Mouse (Mus musculus) c-Kit-positive CD71-positive TER-119-negative erythroid progenitor cells, embryonic 14.5 days (primary cell): ENCODE results near the gene Ros1.
A peak's percentile ranks its signal among the peaks of the same experiment; 100 is the strongest.

ENCODE experiments used
- DNase-seq: peaks from one replicate; pipeline ENCODE4 v3.0.0-alpha.2; 2013; ENCODE audit warnings: low read depth

Gene Ros1

GRCm38 (mm10) chr10:52159704-52160103 lies 35.3 kb downstream of the Ros1 start:
- no peak for DNase-seq

DNA sequence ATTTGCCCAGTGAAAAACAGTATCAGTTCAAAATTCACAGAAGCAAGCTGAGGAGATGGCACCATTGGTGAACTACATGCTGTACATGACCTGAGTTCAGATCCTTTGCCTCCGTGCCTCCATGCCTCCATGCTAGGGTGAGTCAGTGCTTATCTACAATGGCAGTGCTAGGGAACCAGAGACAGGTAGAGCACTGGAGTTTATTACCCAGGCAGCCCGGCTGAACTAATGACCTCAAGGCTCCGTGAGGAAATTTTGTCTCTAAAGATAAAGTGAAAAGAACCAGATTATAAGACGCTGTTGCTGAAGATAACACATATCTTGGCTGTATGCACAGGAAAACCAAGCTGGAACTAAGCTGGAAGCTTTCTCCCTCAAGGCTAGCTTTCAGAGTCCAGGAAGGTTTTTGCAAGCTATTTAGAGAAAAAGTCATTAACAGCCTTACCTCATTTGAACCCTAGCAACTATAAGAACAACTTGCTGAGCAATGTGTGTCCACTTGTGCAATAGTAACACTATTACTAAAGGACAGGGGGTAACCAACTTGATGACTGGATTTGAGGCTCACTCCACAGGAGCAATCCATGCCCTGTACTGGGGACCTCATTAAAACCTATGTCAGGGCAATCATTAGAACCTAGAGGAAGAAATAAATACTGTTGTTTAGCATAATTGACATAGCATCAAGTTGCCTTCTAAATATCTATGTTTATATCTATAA lies 61.5 kb downstream of the Ros1 start:
- no peak for DNase-seq

DNA sequence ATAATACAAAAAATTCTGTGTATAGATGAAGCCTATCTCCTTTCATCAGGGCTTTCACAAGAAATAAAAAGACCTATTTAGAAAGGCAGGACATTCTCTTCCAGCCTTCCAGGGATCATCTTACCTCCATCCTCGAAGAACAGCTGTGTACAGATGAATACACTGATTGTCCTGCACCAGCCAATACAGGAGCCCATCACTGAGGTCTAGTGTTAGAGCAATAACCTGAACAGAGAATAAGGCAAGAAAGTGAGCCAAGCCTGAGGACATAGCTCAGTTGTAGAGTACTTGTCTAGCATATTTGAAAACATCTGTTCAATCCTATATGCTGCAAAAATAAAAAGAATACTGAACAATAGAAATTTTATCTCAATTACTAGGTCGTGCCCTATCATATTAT lies 64.3 kb downstream of the Ros1 start:
- no peak for DNase-seq

- DNase-seq, result no peak
Observed at GRCm38 (mm10) chr10:52128874-52129412, 66.1 kb downstream of the Ros1 start.

- DNase-seq, result peak; percentile 3
Observed at GRCm38 (mm10) chr10:52106164-52106757, 88.8 kb downstream of the Ros1 start.

GRCm38 (mm10) chr10:52101273-52101672 lies 93.8 kb downstream of the Ros1 start:
- no peak for DNase-seq

GRCm38 (mm10) chr10:52092181-52092580 lies 102.9 kb downstream of the Ros1 start:
- DNase-seq, result no peak

- no peak for DNase-seq
Observed at GRCm38 (mm10) chr10:52086681-52087080, 108.4 kb downstream of the Ros1 start.

DNA sequence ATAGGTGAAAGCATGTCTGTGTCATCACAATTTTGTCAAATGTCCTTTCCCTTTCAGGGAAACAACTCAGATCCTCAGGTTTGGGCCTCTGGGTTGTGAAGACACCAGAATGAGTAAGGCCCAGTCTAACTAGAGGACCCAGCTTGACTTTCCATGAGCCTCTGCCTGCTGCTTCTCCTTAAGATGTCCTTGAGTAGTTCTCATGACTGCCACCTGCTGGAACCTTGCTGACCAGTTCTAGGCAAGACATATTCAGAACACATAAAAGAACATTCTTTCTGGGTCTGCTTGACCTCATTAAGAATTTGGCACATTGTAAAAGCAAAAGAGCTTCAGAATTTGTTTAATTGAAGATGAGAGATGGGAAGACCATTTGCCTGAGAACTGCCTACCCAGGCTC lies 122.6 kb downstream of the Ros1 start:
- DNase-seq, result peak; percentile 1

- no peak for DNase-seq
Observed at GRCm38 (mm10) chr10:52048287-52048686, 146.8 kb downstream of the Ros1 start.

DNA sequence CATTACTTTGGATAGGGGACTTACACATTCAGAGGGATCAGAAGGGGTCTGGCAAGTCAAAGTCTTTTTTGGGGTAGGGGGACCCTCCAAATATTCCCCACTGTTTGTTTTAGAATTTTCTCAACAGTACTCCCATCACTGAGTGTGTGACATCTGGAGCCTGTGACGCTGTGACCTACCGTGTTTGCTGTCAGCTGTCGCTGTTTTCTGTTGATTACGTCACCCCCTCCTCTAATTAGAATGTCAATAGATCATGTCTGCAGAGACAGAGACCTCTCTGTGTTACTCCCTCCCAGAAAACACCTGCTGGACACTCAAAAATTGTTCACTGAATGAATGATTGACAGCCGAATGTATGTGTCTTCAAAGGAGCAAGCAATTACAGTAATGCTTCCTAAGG lies 152.0 kb downstream of the Ros1 start:
- DNase-seq, result no peak

- DNase-seq, result no peak
Observed at GRCm38 (mm10) chr10:52039392-52039791, 155.7 kb downstream of the Ros1 start.

- DNase-seq, result no peak
Observed at GRCm38 (mm10) chr10:52033729-52034128, 161.3 kb downstream of the Ros1 start.

DNA sequence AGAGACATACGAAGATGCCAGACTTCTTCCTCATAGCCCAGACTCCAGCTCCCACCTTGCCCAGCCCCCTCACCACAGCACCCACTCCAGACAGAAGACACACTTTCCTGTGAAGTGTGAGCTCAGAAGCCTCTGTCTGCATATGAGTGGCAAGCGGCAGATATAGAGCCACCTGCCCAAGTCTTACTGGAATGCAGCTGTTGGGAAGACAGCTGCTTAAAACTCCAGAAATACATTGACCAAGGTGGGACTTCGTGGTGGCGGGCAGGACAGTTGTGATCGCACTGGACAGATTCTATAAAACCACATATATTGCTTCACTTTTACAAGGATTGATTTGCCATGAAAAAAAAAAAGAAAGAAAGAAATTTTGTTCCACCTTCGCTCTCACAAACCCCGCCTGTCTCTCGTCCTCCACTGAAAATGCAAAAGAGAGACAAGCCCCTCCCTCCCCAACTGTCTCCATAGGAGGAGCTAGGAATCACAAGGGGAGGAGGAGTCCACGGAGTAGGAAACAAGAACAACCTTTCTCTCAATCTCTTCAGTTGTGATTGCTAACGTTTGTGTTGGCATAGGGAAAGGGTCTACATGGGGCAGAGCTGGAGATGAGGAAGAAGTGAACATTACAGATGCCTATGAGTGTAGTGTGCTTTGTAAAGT lies 165.5 kb downstream of the Ros1 start:
- DNase-seq, result no peak

DNA sequence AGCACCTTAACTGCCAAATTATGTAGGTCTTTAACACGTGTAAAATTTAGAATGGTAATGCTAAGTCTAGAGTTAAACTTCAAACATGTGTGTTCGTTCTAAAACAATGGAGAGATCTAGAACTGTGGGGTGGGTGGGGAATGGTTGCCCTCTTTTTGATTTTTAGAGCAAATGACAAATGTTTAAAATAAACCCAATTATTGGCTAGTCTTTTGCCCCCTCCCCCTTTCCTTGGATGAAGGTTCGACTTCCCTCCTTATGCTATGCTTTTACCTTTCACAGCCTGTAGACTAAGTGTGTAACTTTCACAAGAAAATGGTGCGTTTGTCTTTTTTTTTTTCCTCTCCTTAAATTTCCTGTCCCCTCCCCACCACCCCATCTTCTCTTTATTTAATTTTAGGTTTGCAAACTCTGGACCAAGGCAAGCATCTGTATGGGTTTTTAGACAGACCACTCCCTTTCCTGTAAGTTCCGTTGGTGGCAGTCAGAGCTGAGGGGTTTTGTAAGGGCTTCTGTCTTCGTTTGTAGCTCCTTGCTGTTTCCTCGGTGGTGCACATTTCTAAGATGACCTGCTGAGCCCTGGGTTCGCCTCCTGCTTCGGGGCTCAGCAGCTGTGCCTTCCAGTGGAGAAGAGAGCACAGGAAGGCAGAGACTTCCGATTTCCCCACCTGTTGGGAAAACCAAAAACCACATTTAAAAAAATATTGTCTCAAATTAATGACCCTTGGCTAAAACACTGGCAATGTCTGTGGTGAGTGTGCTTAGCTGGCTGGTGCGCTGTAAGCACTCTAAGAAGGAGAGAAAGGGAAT lies 166.3 kb downstream of the Ros1 start:
- no peak for DNase-seq

DNA sequence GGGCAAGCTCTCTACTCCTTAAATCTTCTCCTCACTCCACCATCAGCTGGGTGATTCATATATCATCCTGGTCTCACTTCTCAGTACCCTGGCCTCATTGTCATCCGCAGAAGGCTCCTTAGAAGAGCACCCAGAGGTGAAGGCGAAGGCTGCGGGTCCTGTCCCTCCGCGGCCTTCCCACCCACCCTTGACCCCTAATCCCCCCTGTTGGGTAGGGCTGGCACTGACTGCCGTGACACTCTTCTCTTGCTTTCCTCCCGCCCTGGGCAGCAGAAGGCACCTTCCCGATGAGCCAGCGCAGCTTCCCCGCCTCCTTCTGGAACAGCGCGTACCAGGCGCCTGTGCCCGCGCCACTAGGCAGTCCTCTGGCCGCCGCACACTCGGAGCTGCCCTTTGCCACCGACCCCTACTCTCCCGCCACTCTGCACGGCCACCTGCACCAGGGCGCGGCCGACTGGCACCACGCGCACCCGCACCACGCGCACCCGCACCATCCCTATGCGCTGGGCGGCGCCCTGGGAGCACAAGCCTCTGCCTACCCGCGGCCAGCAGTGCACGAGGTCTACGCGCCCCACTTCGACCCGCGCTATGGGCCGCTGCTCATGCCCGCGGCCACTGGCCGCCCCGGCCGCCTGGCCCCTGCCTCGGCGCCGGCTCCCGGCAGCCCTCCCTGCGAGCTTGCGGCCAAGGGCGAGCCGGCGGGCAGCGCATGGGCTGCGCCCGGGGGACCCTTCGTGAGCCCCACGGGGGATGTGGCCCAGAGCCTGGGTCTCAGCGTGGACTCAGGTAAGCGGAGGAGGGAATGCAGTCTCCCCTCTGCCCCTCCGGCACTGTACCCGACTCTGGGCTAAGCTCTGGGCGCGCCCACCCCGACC lies 167.6 kb downstream of the Ros1 start:
- DNase-seq, result no peak

GRCm38 (mm10) chr10:52025821-52026220 lies 169.2 kb downstream of the Ros1 start:
- DNase-seq, result no peak

GRCm38 (mm10) chr10:52025291-52025690 lies 169.8 kb downstream of the Ros1 start:
- no peak for DNase-seq

DNA sequence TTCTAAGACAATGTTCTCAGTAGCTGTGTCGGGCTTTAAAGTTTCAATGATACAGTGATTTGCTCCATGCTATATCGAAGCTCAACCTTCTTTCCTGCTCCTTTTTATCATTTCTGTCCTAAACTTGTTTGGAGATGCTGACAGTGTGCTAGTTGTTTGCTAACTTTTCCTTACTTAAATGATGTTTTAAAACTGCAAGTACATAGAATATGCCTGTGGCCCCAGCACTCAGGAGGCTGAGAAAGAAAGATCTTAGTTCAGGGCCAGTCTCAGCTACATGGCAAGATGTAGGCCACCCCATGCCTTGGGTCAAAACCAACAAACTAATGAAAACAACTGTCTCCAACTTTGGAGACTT lies 171.0 kb downstream of the Ros1 start:
- no peak for DNase-seq

GRCm38 (mm10) chr10:52023213-52024052 lies 171.6 kb downstream of the Ros1 start:
- no peak for DNase-seq
